Mouse (Mus musculus) neural tube, embryonic 14.5 days (tissue): ENCODE measurements at regions not wholly inside any gene's neighbourhood (a gene's known extent, or its start where the extent isn't known, plus 50 kb on each side); places are given as distances from the start of the nearest gene placed in this dataset.

Experiments
- ATAC-seq: fragments of 200-750 bp; cut with Nextera tagmentation; 2 replicates; pipeline ENCODE4 v1.8.0; 2017; ENCODE audit warnings: low read depth, mild to moderate bottlenecking, moderate TSS enrichment, moderate library complexity
- H3K27ac ChIP-seq: fragments of 300-500 bp; sonication (generic); 2 replicates; pipeline ENCODE4 v1.5.1; 2014; ENCODE audit warnings: low read depth, mild to moderate bottlenecking, control low read depth, low read length, moderate library complexity, mixed read lengths
- H3K27me3 ChIP-seq: fragments of 300-500 bp; sonication (generic); 2 replicates; pipeline ENCODE4 v1.6.1; 2014; ENCODE audit warnings: low read length; ENCODE audit not compliant: control insufficient read depth, insufficient read depth
- H3K36me3 ChIP-seq: fragments of 300-500 bp; sonication (generic); 2 replicates; pipeline ENCODE4 v1.6.1; 2014; ENCODE audit warnings: low read length, mixed read lengths; ENCODE audit not compliant: control insufficient read depth, insufficient read depth
- H3K4me1 ChIP-seq: fragments of 300-500 bp; sonication (generic); 2 replicates; pipeline ENCODE4 v1.6.1; 2014; ENCODE audit warnings: low read length; ENCODE audit not compliant: control insufficient read depth, insufficient read depth
- H3K4me2 ChIP-seq: fragments of 300-500 bp; sonication (generic); 2 replicates; pipeline ENCODE4 v1.6.1; 2014; ENCODE audit warnings: mild to moderate bottlenecking, low read depth, low read length, control low read depth
- H3K4me3 ChIP-seq: fragments of 300-500 bp; sonication (generic); 2 replicates; pipeline ENCODE4 v1.5.1; 2014; ENCODE audit warnings: low read depth, low read length, control low read depth, mixed read lengths
- H3K9ac ChIP-seq: fragments of 300-500 bp; sonication (generic); replicated peaks from 2 replicates; pipeline ENCODE4 v1.6.1; 2014; ENCODE audit warnings: low read depth, mild to moderate bottlenecking, control low read depth, low read length, mixed read lengths
- H3K9me3 ChIP-seq: fragments of 300-500 bp; sonication (generic); 2 replicates; pipeline ENCODE4 v1.6.1; 2016; ENCODE audit warnings: low read length; ENCODE audit not compliant: control insufficient read depth
- WGBS: fragments of 180-500 bp; shearing (Covaris S2); extraction: QIAGEN DNeasy Blood & Tissue Kit; methylation state at CpG from one replicate; pipeline ENCODE4 v1.1.7; 2014; 5-methylcytosine and 5-hydroxymethylcytosine counted together

GRCm38 (mm10) chr11:27833736-27834135 lies 505.9 kb downstream of the Gm6685 start:
- no peak overlapping the region for H3K4me3 ChIP-seq
- no peak overlapping the region for H3K9ac ChIP-seq
- no peaks in the 10 kb centered on the region for H3K27me3 ChIP-seq
- no peaks in the 10 kb centered on the region for H3K9me3 ChIP-seq
- no peaks in the 10 kb centered on the region for H3K36me3 ChIP-seq
- H3K4me1 ChIP-seq = no peaks in the 10 kb centered on the region
- WGBS = 83% methylated on average over 1 of the region's 1 CpGs
- no peak overlapping the region for H3K27ac ChIP-seq
- ATAC-seq = no peak
- no peak overlapping the region for H3K4me2 ChIP-seq

- Histone ChIP-seq H3K4me2 (no peak overlapping the region), H3K27me3 (no peaks in the 10 kb centered on the region), H3K27ac (no peak overlapping the region), H3K36me3 (no peaks in the 10 kb centered on the region), H3K4me1 (no peaks in the 10 kb centered on the region), H3K9me3 (no peaks in the 10 kb centered on the region), H3K4me3 (no peak overlapping the region), H3K9ac (no peak overlapping the region)
- ATAC-seq = no peak
- WGBS = 54% methylated on average over 8 of the region's 8 CpGs
Measured at GRCm38 (mm10) chr11:27799826-27800620, 539.6 kb downstream of the Gm6685 start.

- H3K36me3 ChIP-seq = no peaks in the 10 kb centered on the region
- no peak overlapping the region for H3K4me3 ChIP-seq
- H3K27me3 ChIP-seq = no peaks in the 10 kb centered on the region
- no peak for ATAC-seq
- no peak overlapping the region for H3K4me2 ChIP-seq
- H3K9ac ChIP-seq = no peak overlapping the region
- H3K4me1 ChIP-seq = no peaks in the 10 kb centered on the region
- no peak overlapping the region for H3K27ac ChIP-seq
- no peaks in the 10 kb centered on the region for H3K9me3 ChIP-seq
- 88% methylated on average over 9 of the region's 9 CpGs for WGBS
Measured at GRCm38 (mm10) chr11:27753913-27754218, 585.8 kb downstream of the Gm6685 start.

GRCm38 (mm10) chr11:27753212-27753912 lies 586.3 kb downstream of the Gm6685 start:
- H3K9ac ChIP-seq = no peak overlapping the region
- no peak overlapping the region for H3K27ac ChIP-seq
- peak; percentile 79; the same call in 1 of the 2 replicates for ATAC-seq
- no peaks in the 10 kb centered on the region for H3K4me1 ChIP-seq
- 47% methylated on average over 11 of the region's 11 CpGs for WGBS
- no peak overlapping the region for H3K4me2 ChIP-seq
- no peaks in the 10 kb centered on the region for H3K9me3 ChIP-seq
- no peak overlapping the region for H3K4me3 ChIP-seq
- H3K27me3 ChIP-seq = no peaks in the 10 kb centered on the region
- no peaks in the 10 kb centered on the region for H3K36me3 ChIP-seq

- WGBS = 90% methylated on average over 2 of the region's 2 CpGs
- no peaks in the 10 kb centered on the region for H3K9me3 ChIP-seq
- ATAC-seq = no peak
- no peaks in the 10 kb centered on the region for H3K36me3 ChIP-seq
- no peak overlapping the region for H3K4me3 ChIP-seq
- H3K27ac ChIP-seq = no peak overlapping the region
- no peaks in the 10 kb centered on the region for H3K4me1 ChIP-seq
- H3K27me3 ChIP-seq = no peaks in the 10 kb centered on the region
- H3K4me2 ChIP-seq = no peak overlapping the region
- no peak overlapping the region for H3K9ac ChIP-seq
Measured at GRCm38 (mm10) chr11:27726109-27726508, 613.6 kb downstream of the Gm6685 start.

- no peak overlapping the region for H3K9ac ChIP-seq
- H3K27ac ChIP-seq = no peak overlapping the region
- H3K36me3 ChIP-seq = no peaks in the 10 kb centered on the region
- H3K27me3 ChIP-seq = no peaks in the 10 kb centered on the region
- no peaks in the 10 kb centered on the region for H3K9me3 ChIP-seq
- no peak overlapping the region for H3K4me3 ChIP-seq
- H3K4me2 ChIP-seq = no peak overlapping the region
- ATAC-seq = no peak
- WGBS = 78% methylated on average over 7 of the region's 7 CpGs
- H3K4me1 ChIP-seq = no peaks in the 10 kb centered on the region
Measured at GRCm38 (mm10) chr11:27721346-27721745, 618.3 kb downstream of the Gm6685 start.

GRCm38 (mm10) chr11:27672436-27672835 lies 667.2 kb downstream of the Gm6685 start:
- H3K27ac ChIP-seq = no peak overlapping the region
- no peak overlapping the region for H3K4me2 ChIP-seq
- no peaks in the 10 kb centered on the region for H3K9me3 ChIP-seq
- H3K36me3 ChIP-seq = no peaks in the 10 kb centered on the region
- ATAC-seq = no peak
- H3K4me1 ChIP-seq = no peaks in the 10 kb centered on the region
- no peaks in the 10 kb centered on the region for H3K27me3 ChIP-seq
- no peak overlapping the region for H3K9ac ChIP-seq
- no peak overlapping the region for H3K4me3 ChIP-seq
- WGBS = 66% methylated on average over 1 of the region's 1 CpGs
